Mouse (Mus musculus) lung, embryonic 14.5 days (tissue): ENCODE results near the gene Tspan32. TPM values are rescaled to one million over a fixed set of nuclear protein-coding genes. Genes with fewer than 3 reads are reported as not detected.
A peak's percentile ranks its signal among the peaks of the same experiment; 100 is the strongest.

Experiments
- ATAC-seq: fragments of 200-750 bp; cut with Nextera tagmentation; 2 replicates; pipeline ENCODE4 v1.8.0; 2017; ENCODE audit warnings: mild to moderate bottlenecking, moderate TSS enrichment, moderate library complexity; ENCODE audit not compliant: insufficient read depth
- DNase-seq: peaks from one replicate; pipeline ENCODE4 v3.0.0-alpha.2; 2015
- H3K27ac ChIP-seq: fragments of 300-500 bp; sonication (generic); 2 replicates; pipeline ENCODE4 v1.5.1; 2014; ENCODE audit warnings: low read depth, mild to moderate bottlenecking, moderate library complexity
- H3K27me3 ChIP-seq: fragments of 300-500 bp; sonication (generic); 2 replicates; pipeline ENCODE4 v1.6.1; 2014; ENCODE audit warnings: low read length, control low read depth; ENCODE audit not compliant: insufficient read depth
- H3K36me3 ChIP-seq: fragments of 300-500 bp; sonication (generic); 2 replicates; pipeline ENCODE4 v1.6.1; 2014; ENCODE audit warnings: control low read depth; ENCODE audit not compliant: insufficient read depth
- H3K4me1 ChIP-seq: fragments of 300-500 bp; sonication (generic); 2 replicates; pipeline ENCODE4 v1.6.1; 2014; ENCODE audit warnings: antibody characterized with exemption, control low read depth; ENCODE audit not compliant: insufficient read depth
- H3K4me2 ChIP-seq: fragments of 300-500 bp; sonication (generic); 2 replicates; pipeline ENCODE4 v1.6.1; 2014; ENCODE audit warnings: mild to moderate bottlenecking
- H3K4me3 ChIP-seq: fragments of 300-500 bp; sonication (generic); 2 replicates; pipeline ENCODE4 v1.5.1; 2014; ENCODE audit warnings: low read depth, low read length
- H3K9ac ChIP-seq: fragments of 300-500 bp; sonication (generic); 2 replicates; pipeline ENCODE4 v1.6.1; 2014
- H3K9me3 ChIP-seq: fragments of 300-500 bp; sonication (generic); 2 replicates; pipeline ENCODE4 v1.6.1; 2016; ENCODE audit warnings: low read depth, low read length, control low read depth
- CTCF ChIP-seq: IDR thresholded peaks from 2 replicates; pipeline ENCODE4 v1.5.1; 2016; ENCODE audit warnings: antibody characterized with exemption, low read depth
- WGBS: fragments of 180-500 bp; shearing (Covaris S2); extraction: QIAGEN DNeasy Blood & Tissue Kit; methylation state at CpG from one replicate; pipeline ENCODE4 v1.1.7; 2014; 5-methylcytosine and 5-hydroxymethylcytosine counted together
- polyA plus RNA-seq: library from polyadenylated mRNA; unstranded; fragments of >200 nt; fragmentation: Nextera tagmentation; extraction: Ambion mirVana; gene quantifications from 2 replicates; pipeline ENCODE4 v1.2.1, GENCODE M21; 2014

Gene Tspan32
- polyA plus RNA-seq, 1 experiment from 2014 or later = 2.1 TPM

DNA sequence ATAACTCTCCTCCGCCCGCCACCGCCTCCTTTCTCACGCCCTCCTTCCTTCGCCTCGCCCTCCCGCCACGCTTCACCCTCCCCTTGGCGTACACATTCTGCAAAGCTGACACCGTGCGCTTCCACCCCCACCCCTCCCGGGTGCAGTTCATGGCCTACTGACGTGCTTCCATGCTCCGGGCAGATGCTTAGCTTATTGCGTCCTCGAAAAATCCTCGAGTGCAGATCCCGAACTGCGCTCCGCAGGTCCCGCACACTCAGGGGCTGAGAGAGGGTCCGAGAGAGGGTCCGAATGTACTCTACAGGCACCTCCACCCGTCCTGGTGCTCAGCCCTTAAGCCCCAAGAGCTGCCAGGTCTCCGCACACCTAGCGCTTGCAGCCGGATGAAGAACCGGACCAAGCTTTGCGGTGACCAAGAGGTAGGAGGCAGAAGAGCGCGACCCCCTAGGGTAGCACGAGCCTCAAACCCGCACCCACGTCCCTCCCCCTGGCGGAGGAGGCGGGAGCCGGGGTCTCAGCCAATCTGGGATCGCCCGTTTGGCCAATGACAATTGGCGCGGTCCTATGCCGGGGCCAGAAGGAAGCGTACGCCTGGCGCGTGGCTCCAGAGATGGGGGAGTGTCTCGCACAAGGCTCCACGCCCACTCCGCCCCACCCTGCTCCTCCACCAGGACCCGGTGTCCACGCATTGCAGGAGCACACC is 35.9 kb upstream of the Tspan32 start, which contains the start of gene Ascl2:
Ascl2 (minus strand) TSS at position 456 of the 703 bp plus-strand sequence.
- no peak within 1 kb of the TSS for H3K27ac ChIP-seq
- ATAC-seq (peak; percentile 53), DNase-seq (peak; percentile 71)
- H3K9ac ChIP-seq = peak within 1 kb of the TSS; percentile 43
- no peaks in the 10 kb centered on the region for H3K9me3 ChIP-seq
- H3K27me3 ChIP-seq = peaks cover 78% of the 10 kb centered on the region
- WGBS = 1% methylated on average over 51 of the region's 51 CpGs
- no peaks in the 10 kb centered on the region for H3K4me1 ChIP-seq
- no peaks in the 10 kb centered on the region for H3K36me3 ChIP-seq
- H3K4me2 ChIP-seq = peak within 1 kb of the TSS; percentile 95
- TF ChIP-seq CTCF = peak; percentile 44
- H3K4me3 ChIP-seq = peak within 1 kb of the TSS; percentile 42

GRCm38 (mm10) chr7:142981908-142982307 is 22.9 kb upstream of the Tspan32 start:
- Histone ChIP-seq H3K4me3 (no peak overlapping the region), H3K9ac (no peak overlapping the region), H3K4me1 (no peaks in the 10 kb centered on the region), H3K9me3 (no peaks in the 10 kb centered on the region), H3K4me2 (no peak overlapping the region), H3K27me3 (no peaks in the 10 kb centered on the region), H3K36me3 (no peaks in the 10 kb centered on the region), H3K27ac (no peak overlapping the region)
- DNase-seq (no peak), ATAC-seq (no peak)
- TF ChIP-seq CTCF = no peak
- WGBS = 63% methylated on average over 4 of the region's 4 CpGs

DNA sequence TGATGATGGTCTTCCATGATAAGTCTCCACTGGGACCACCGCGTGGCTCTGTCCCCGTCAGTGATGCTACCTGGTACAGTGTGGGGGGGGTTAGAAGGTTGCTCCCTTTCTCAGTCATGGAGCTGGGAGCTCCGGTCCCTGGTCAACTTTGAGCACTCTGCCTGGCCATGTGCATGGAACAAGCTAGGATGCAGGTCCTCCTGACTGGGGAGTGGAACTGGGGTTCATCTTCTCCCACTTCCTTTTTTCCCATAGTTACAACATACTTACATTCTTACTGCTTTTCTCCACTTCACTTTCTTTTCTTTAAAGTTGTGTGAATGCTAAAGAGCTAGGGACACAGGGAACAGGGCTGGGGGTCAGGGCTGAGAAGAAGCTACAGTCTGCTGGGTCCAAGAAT is 19.7 kb upstream of the Tspan32 start:
- WGBS = 92% methylated on average over 4 of the region's 4 CpGs

DNA sequence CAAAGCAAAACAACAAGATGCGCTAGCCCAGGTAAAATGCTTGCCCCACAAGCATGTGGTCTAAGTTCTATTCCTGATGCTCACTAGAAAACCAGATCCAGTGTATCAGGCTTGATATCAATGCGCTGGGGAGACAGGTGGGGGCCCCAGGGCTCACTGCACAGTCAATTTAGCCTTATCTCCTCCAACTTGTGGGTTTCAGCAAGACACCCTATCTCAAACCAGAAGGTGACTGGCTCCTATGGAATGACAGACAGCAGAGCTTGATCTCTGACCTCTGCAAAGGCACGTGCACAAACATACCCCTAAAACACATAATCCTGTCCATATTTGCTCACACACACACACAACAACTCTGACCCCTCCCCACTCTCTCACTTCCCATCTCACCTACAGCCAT is 17.1 kb upstream of the Tspan32 start:
- WGBS = 65% methylated on average over 3 of the region's 3 CpGs
- Histone ChIP-seq H3K27me3 (no peaks in the 10 kb centered on the region), H3K9ac (no peak overlapping the region), H3K9me3 (no peaks in the 10 kb centered on the region), H3K27ac (no peak overlapping the region), H3K4me1 (no peaks in the 10 kb centered on the region), H3K4me2 (no peak overlapping the region), H3K4me3 (no peak overlapping the region), H3K36me3 (no peaks in the 10 kb centered on the region)
- no peak for TF ChIP-seq CTCF
- ATAC-seq (no peak), DNase-seq (no peak)

More for the DNA sequence above, 19.7 kb upstream of the Tspan32 start:
- Histone ChIP-seq H3K27me3 (no peaks in the 10 kb centered on the region), H3K9ac (no peak overlapping the region), H3K4me2 (no peak overlapping the region), H3K27ac (no peak overlapping the region), H3K4me3 (no peak overlapping the region), H3K9me3 (no peaks in the 10 kb centered on the region), H3K4me1 (no peaks in the 10 kb centered on the region), H3K36me3 (no peaks in the 10 kb centered on the region)
- DNase-seq (no peak), ATAC-seq (no peak)
- TF ChIP-seq CTCF = no peak

DNA sequence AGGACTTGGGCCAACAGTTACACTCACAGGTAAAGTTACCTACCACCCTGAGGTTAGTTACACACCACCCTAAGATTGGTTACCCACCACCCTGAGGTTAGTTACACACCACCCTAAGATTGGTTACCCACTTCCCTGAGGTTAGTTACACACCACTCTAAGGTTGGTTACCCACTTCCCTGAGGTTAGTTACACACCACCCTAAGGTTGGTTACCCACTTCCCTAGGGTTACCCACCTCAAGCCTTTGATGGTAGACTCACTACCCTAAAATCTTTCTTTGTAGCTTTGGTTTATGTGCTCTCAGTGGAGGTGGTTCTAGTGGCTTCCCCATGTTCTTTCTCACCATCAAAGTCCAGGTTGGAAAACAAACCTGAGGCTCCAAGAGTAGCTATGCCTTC is 9.8 kb upstream of the Tspan32 start:
- Histone ChIP-seq H3K27ac (no peak overlapping the region), H3K9ac (no peak overlapping the region), H3K36me3 (no peaks in the 10 kb centered on the region), H3K4me2 (no peak overlapping the region), H3K27me3 (no peaks in the 10 kb centered on the region), H3K4me3 (no peak overlapping the region), H3K4me1 (0 out of 2 replicates have a peak, but pooled peaks cover 4% of the 10 kb centered on the region), H3K9me3 (no peaks in the 10 kb centered on the region)
- no peak for ATAC-seq
- no peak for DNase-seq
- TF ChIP-seq CTCF = no peak

DNA sequence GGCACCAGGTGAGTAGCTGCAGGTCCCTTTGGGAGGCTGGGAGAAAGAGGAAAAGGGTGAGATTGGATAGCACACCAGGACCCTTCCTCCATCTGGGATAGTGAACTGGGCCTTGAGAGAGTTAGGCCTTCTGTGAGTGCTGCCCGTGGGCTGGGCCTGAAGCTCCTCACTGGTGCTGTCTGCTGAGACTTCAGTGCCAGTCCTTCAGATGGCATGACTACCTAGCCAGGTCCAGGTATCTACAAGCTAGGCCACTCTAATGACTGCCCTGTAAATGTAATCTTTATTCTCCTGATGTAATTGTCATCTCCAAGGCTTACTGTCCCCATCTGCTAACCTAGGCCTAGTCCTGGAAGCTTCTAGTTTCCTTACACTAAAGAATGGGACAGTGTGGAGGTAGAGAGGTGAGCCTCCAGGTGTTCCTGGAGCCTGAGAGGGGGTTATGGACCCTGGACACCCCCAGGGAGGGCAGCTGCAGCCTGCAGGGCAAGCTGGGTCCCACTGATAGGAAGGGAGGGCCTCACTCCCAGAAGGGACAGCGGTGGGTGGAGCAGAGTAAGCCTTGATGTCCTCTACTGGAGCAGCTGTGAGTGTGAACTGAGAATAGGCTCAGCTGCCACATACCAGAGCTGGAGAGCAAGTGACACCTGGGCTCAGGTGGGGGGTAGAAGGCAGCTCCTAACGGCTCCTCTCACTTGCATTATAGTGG is 9.1 kb upstream of the Tspan32 start:
- no peak for ATAC-seq
- no peak for DNase-seq
- H3K4me3 ChIP-seq = no peak overlapping the region
- no peaks in the 10 kb centered on the region for H3K9me3 ChIP-seq
- H3K4me1 ChIP-seq = 0 out of 2 replicates have a peak, but pooled peaks cover 4% of the 10 kb centered on the region
- 64% methylated on average over 3 of the region's 3 CpGs for whole genome bisulfite sequencing
- H3K9ac ChIP-seq = no peak overlapping the region
- no peak for TF ChIP-seq CTCF
- no peaks in the 10 kb centered on the region for H3K27me3 ChIP-seq
- no peak overlapping the region for H3K27ac ChIP-seq
- H3K4me2 ChIP-seq = no peak overlapping the region
- H3K36me3 ChIP-seq = no peaks in the 10 kb centered on the region

DNA sequence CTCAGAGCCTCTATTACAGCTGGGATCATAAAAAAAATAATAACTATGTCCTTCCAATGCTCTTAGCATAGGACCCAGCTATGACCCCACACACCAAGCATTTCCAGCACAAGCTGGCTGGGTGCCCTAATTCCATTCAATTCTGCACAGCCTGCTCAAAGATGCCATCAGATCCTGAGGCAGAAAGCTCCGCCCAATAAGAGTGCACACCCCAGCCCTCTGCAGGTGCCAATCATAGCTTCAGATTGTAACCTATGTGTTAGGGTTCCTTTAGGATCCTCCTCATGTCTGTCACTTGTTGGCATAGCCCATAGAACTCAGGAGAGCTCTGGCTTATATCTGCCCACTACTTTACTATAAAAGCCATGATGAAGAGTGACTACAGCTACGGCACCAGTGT is 7.8 kb upstream of the Tspan32 start:
- peak; percentile 8; the same call in 1 of the 2 replicates for ATAC-seq
- Histone ChIP-seq H3K9me3 (no peaks in the 10 kb centered on the region), H3K4me3 (no peak overlapping the region), H3K27ac (no peak overlapping the region), H3K36me3 (no peaks in the 10 kb centered on the region), H3K9ac (no peak overlapping the region), H3K4me2 (no peak overlapping the region), H3K4me1 (0 out of 2 replicates have a peak, but pooled peaks cover 4% of the 10 kb centered on the region), H3K27me3 (no peaks in the 10 kb centered on the region)
- no peak for TF ChIP-seq CTCF
- WGBS = 81% methylated on average over 2 of the region's 2 CpGs
- DNase-seq = no peak
